Mouse (Mus musculus) C2C12 (cell line): Measurements from ENCODE around the gene C530008M17Rik. TPM values are rescaled to one million over a fixed set of nuclear protein-coding genes. Genes with fewer than 3 reads are reported as not detected.

ENCODE experiments used
- H3K27me3 ChIP-seq: one replicate; pipeline ENCODE4 v1.6.1; 2011; ENCODE audit not compliant: control insufficient read depth, insufficient read depth, insufficient read length
- H3K36me3 ChIP-seq: one replicate; pipeline ENCODE4 v1.6.1; 2011; ENCODE audit not compliant: control insufficient read depth, insufficient read depth
- H3K4me3 ChIP-seq: one replicate; pipeline ENCODE4 v1.5.1; 2011; ENCODE audit warnings: mild to moderate bottlenecking, control low read depth; ENCODE audit not compliant: poor library complexity, insufficient read depth, severe bottlenecking
- H3K79me2 ChIP-seq: one replicate; pipeline ENCODE4 v1.6.1; 2011; ENCODE audit not compliant: control insufficient read depth, insufficient read depth
- H3K79me3 ChIP-seq: one replicate; pipeline ENCODE4 v1.6.1; 2011; ENCODE audit warnings: low read depth, control low read depth
- H3ac ChIP-seq: one replicate; pipeline ENCODE3; 2011; ENCODE audit warnings: low read depth; ENCODE audit not compliant: control insufficient read depth, insufficient read length
- CEBPB ChIP-seq: IDR thresholded peaks from one replicate; pipeline ENCODE4 v1.6.1; 2011; ENCODE audit warnings: low read depth, mild to moderate bottlenecking, control low read depth, moderate library complexity
- CTCF ChIP-seq: IDR thresholded peaks from one replicate; pipeline ENCODE4 v1.5.1; 2011; ENCODE audit not compliant: control insufficient read depth, insufficient read depth, insufficient read length
- FOSL1 ChIP-seq: IDR thresholded peaks from one replicate; pipeline ENCODE4 v1.8.0; 2011; ENCODE audit warnings: mild to moderate bottlenecking, low read length; ENCODE audit not compliant: poor library complexity, insufficient read depth, severe bottlenecking
- MAX ChIP-seq: IDR thresholded peaks from one replicate; pipeline ENCODE4 v1.6.1; 2011; ENCODE audit warnings: mild to moderate bottlenecking, control low read depth
- MYOD1 ChIP-seq: IDR thresholded peaks from one replicate; pipeline ENCODE4 v1.6.1; 2011; ENCODE audit warnings: low read depth; ENCODE audit not compliant: control insufficient read depth, insufficient read length
- MYOG ChIP-seq: IDR thresholded peaks from one replicate; pipeline ENCODE4 v1.6.1; 2011; ENCODE audit not compliant: control insufficient read depth, insufficient read length; ENCODE audit errors: extremely low read depth
- USF1 ChIP-seq: IDR thresholded peaks from one replicate; pipeline ENCODE4 v1.6.1; 2011; ENCODE audit warnings: low read depth, mild to moderate bottlenecking, control low read depth, moderate library complexity
- polyA plus RNA-seq: library from polyadenylated mRNA; unstranded; fragments of >200 nt; fragmentation: generic; extraction: Trizol; gene quantifications from one replicate; pipeline ENCODE4 v1.2.1, GENCODE M21; 2012; ENCODE audit warnings: missing spikeins

C530008M17Rik gene
- polyA plus RNA-seq, 1 experiment: 4.6 TPM

- TF ChIP-seq MYOD1 (no peak), CTCF (no peak), MAX (no peak), USF1 (no peak), CEBPB (no peak), FOSL1 (no peak), MYOG (no peak)
- no peak overlapping the region for H3K4me3 ChIP-seq
- H3ac ChIP-seq: no peak overlapping the region
- H3K79me3 ChIP-seq: no peaks in the 10 kb centered on the region
- no peaks in the 10 kb centered on the region for H3K79me2 ChIP-seq
- no peaks in the 10 kb centered on the region for H3K36me3 ChIP-seq
- H3K27me3 ChIP-seq: no peaks in the 10 kb centered on the region
Measured at GRCm38 (mm10) chr5:76708004-76708403, 51.7 kb downstream of the C530008M17Rik start.

DNA sequence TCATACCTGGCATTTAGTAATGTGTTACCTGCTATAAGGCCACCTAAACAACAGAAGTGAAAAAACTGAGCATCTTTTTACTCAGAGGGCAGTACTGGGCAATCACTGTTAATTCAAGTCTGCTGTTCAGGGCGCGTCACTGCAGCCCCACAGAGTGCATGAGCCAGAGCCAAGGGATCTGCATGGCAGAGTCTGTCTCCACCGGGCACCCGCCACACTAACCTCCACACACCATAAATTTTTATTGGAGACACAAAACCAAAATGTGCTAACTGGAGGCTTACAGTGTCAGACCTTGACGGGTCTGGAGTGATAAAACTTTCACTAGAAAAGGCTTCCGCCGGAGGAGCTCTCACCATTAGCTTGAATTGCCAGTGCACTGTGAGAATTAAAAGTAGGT lies 57.4 kb downstream of the C530008M17Rik start:
- Histone ChIP-seq H3ac (no peak overlapping the region), H3K79me3 (no peaks in the 10 kb centered on the region), H3K36me3 (no peaks in the 10 kb centered on the region), H3K27me3 (no peaks in the 10 kb centered on the region), H3K4me3 (no peak overlapping the region), H3K79me2 (no peaks in the 10 kb centered on the region)
- TF ChIP-seq MYOG (no peak), USF1 (no peak), FOSL1 (no peak), CEBPB (no peak), MAX (no peak), MYOD1 (no peak), CTCF (no peak)

DNA sequence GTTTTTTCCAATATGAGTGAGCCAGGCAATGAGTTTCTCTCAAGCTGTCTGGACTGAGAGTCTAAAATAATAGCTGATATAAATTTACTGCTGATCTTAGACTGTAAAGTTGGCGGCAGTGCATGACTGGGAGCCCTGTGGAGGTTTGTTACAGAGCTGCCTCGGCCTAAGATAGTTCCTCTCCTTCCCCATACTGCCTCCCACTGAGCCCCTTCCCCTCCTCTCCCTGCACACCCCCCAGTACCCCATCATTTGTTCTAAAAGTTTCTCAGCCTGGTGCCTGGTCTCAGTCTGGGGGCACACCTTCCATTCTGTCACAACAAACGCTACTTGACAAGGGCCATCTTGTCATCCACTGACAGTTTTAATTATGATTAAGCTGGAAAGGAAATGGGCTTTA lies 63.6 kb downstream of the C530008M17Rik start:
- no peaks in the 10 kb centered on the region for H3K36me3 ChIP-seq
- H3ac ChIP-seq: no peak overlapping the region
- no peaks in the 10 kb centered on the region for H3K79me2 ChIP-seq
- no peaks in the 10 kb centered on the region for H3K27me3 ChIP-seq
- no peak overlapping the region for H3K4me3 ChIP-seq
- no peaks in the 10 kb centered on the region for H3K79me3 ChIP-seq
- no peak for TF ChIP-seq CTCF
- TF ChIP-seq MYOG: no peak
- TF ChIP-seq MYOD1: no peak
- no peak for TF ChIP-seq USF1
- TF ChIP-seq FOSL1: no peak

DNA sequence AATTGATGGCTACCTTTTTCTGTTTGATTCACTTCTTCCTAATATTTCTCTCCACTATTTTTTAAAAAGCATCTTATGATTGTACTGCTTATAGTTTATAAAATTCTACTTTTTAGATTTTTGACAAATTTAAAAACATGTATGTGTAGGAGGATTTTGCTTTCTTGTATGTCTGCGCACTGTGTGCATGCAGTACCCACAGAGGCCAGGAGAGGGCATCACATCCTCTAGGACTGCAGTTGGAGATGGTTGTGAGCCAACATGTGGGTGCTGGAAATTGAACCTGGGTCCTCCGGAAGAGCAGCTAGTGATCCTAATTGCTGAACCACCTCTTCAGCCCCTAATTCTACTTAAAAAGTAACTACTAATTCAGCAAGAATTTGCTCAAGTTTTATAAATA lies 68.6 kb downstream of the C530008M17Rik start:
- no peak for TF ChIP-seq MAX
- TF ChIP-seq MYOG: no peak
- no peak for TF ChIP-seq FOSL1
- TF ChIP-seq CTCF: no peak
- no peak for TF ChIP-seq MYOD1
- TF ChIP-seq USF1: no peak
- no peak for TF ChIP-seq CEBPB
- H3ac ChIP-seq: no peak overlapping the region
- no peaks in the 10 kb centered on the region for H3K36me3 ChIP-seq
- H3K79me3 ChIP-seq: no peaks in the 10 kb centered on the region
- H3K79me2 ChIP-seq: no peaks in the 10 kb centered on the region
- no peaks in the 10 kb centered on the region for H3K27me3 ChIP-seq
- no peak overlapping the region for H3K4me3 ChIP-seq

DNA sequence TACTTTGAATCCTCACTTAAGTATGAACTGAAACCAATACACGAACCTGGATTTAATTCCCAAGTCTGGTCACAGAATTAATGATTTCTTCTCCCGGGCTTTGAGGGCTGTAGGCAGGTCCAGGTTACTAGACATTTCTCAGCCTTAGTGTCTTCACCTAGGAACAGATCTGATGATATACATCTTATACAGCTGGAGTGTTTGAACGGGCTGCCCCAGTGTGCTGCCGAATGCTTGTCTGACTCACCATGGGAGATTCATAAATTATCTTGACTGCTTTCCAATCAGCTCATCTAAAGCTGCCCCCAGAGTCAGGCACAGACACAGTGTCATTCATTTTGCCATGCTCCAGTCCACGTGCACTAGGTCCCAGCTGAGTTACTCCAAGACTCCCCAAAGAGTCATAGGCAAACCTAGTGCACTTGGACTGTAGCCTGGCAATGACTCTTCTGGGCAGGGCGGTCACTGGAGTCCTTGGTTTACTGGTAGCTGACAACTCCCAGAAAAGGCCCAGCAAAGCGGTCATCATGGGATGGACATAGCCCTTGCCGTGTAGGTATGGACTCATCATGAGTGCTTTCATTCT lies 70.3 kb downstream of the C530008M17Rik start:
- Histone ChIP-seq H3K27me3 (no peaks in the 10 kb centered on the region), H3K4me3 (no peak overlapping the region), H3K79me2 (no peaks in the 10 kb centered on the region), H3ac (no peak overlapping the region), H3K79me3 (no peaks in the 10 kb centered on the region), H3K36me3 (no peaks in the 10 kb centered on the region)
- no peak for TF ChIP-seq MAX
- no peak for TF ChIP-seq CTCF
- no peak for TF ChIP-seq MYOG
- TF ChIP-seq USF1: no peak
- no peak for TF ChIP-seq FOSL1
- TF ChIP-seq CEBPB: no peak
- no peak for TF ChIP-seq MYOD1

- Histone ChIP-seq H3K79me3 (no peaks in the 10 kb centered on the region), H3ac (no peak overlapping the region), H3K36me3 (no peaks in the 10 kb centered on the region), H3K79me2 (no peaks in the 10 kb centered on the region), H3K4me3 (no peak overlapping the region), H3K27me3 (no peaks in the 10 kb centered on the region)
- no peak for TF ChIP-seq MYOD1
- TF ChIP-seq FOSL1: no peak
Measured at GRCm38 (mm10) chr5:76733055-76733641, 76.8 kb downstream of the C530008M17Rik start.
